Mouse (Mus musculus) bone marrow macrophage, adult 2 months (primary cell): ENCODE data around the gene Kif1b.

ENCODE experiments used
- CTCF ChIP-seq: IDR thresholded peaks from 2 replicates; pipeline ENCODE4 v1.5.1; 2012; ENCODE audit warnings: low read depth, mild to moderate bottlenecking, low read length, moderate library complexity
- POLR2A ChIP-seq: IDR thresholded peaks from 2 replicates; pipeline ENCODE4 v1.6.1; 2012; ENCODE audit warnings: mild to moderate bottlenecking, low read depth, low read length, borderline replicate concordance

GRCm38 (mm10) chr4:149161166-149161565, 146.3 kb downstream of the Kif1b start:
- TF ChIP-seq CTCF (no peak), POLR2A (no peak)
